Mouse (Mus musculus) midbrain, embryonic 13.5 days (tissue): ENCODE results near the gene Tbc1d22a. TPM values are rescaled to one million over a fixed set of nuclear protein-coding genes. Genes with fewer than 3 reads are reported as not detected.
A peak's percentile ranks its signal among the peaks of the same experiment; 100 is the strongest.

ENCODE experiments used
- ATAC-seq: fragments of 200-750 bp; cut with Nextera tagmentation; 2 replicates; pipeline ENCODE4 v1.8.0; 2017; ENCODE audit warnings: mild to moderate bottlenecking, moderate TSS enrichment, moderate library complexity
- H3K27ac ChIP-seq: fragments of 300-500 bp; sonication (generic); 2 replicates; pipeline ENCODE4 v1.5.1; 2015; ENCODE audit warnings: inconsistent platforms, mild to moderate bottlenecking, moderate library complexity
- H3K27me3 ChIP-seq: fragments of 300-500 bp; sonication (generic); 2 replicates; pipeline ENCODE4 v1.6.1; 2015; ENCODE audit warnings: mild to moderate bottlenecking, inconsistent platforms
- H3K36me3 ChIP-seq: fragments of 300-500 bp; sonication (generic); 2 replicates; pipeline ENCODE4 v1.6.1; 2015; ENCODE audit warnings: mild to moderate bottlenecking, inconsistent platforms
- H3K4me1 ChIP-seq: fragments of 300-500 bp; sonication (generic); replicated peaks from 2 replicates; pipeline ENCODE4 v1.6.1; 2015; ENCODE audit warnings: inconsistent platforms
- H3K4me2 ChIP-seq: fragments of 300-500 bp; sonication (generic); replicated peaks from 2 replicates; pipeline ENCODE4 v1.6.1; 2015; ENCODE audit warnings: moderate library complexity, mild to moderate bottlenecking, inconsistent platforms
- H3K4me3 ChIP-seq: fragments of 300-500 bp; sonication (generic); replicated peaks from 2 replicates; pipeline ENCODE4 v1.5.1; 2015; ENCODE audit warnings: mild to moderate bottlenecking, inconsistent platforms
- H3K9ac ChIP-seq: fragments of 300-500 bp; sonication (generic); replicated peaks from 2 replicates; pipeline ENCODE4 v1.6.1; 2015; ENCODE audit warnings: mild to moderate bottlenecking, inconsistent platforms
- H3K9me3 ChIP-seq: fragments of 300-500 bp; sonication (generic); 2 replicates; pipeline ENCODE4 v1.6.1; 2016; ENCODE audit warnings: mild to moderate bottlenecking, inconsistent platforms
- WGBS: fragments of 180-500 bp; shearing (Covaris S2); methylation state at CpG from one replicate; pipeline ENCODE4 v1.1.7; 2015; 5-methylcytosine and 5-hydroxymethylcytosine counted together
- polyA plus RNA-seq: library from polyadenylated mRNA; unstranded; fragments of >200 nt; fragmentation: Nextera tagmentation; extraction: Ambion mirVana; gene quantifications from 2 replicates; pipeline ENCODE4 v1.2.1, GENCODE M21; 2015

The Tbc1d22a gene
- 13.4 and 13.6 TPM in 2 replicates for polyA plus RNA-seq

- WGBS = under 1% methylated on average over 64 of the region's 64 CpGs
- Histone ChIP-seq H3K36me3 (no peaks in the 10 kb centered on the region), H3K9me3 (no peaks in the 10 kb centered on the region), H3K4me3 (peak within 1 kb of the TSS; percentile 87), H3K4me2 (peak within 1 kb of the TSS; percentile 98), H3K27ac (peak within 1 kb of the TSS; percentile 89), H3K4me1 (peaks cover 29% of the 10 kb centered on the region), H3K9ac (peak within 1 kb of the TSS; percentile 89), H3K27me3 (no peaks in the 10 kb centered on the region)
- peak; percentile 94 for ATAC-seq
Observed at GRCm38 (mm10) chr15:86213753-86214548, at the start of gene Tbc1d22a. Gene Tbc1d22a (plus strand): TSS chr15:86214459.

- Histone ChIP-seq H3K9me3 (no peaks in the 10 kb centered on the region), H3K27ac (no peak overlapping the region), H3K4me2 (no peak overlapping the region), H3K9ac (no peak overlapping the region), H3K36me3 (peaks cover 34% of the 10 kb centered on the region), H3K4me1 (peaks cover 18% of the 10 kb centered on the region), H3K27me3 (no peaks in the 10 kb centered on the region), H3K4me3 (no peak overlapping the region)
- no peak for ATAC-seq
- 81% methylated on average over 21 of the region's 21 CpGs for WGBS
Observed at GRCm38 (mm10) chr15:86164718-86165345, 49.4 kb upstream of the Tbc1d22a start.

- Histone ChIP-seq H3K9ac (no peak overlapping the region), H3K36me3 (peaks cover 33% of the 10 kb centered on the region), H3K27me3 (no peaks in the 10 kb centered on the region), H3K27ac (no peak overlapping the region), H3K4me2 (no peak overlapping the region), H3K9me3 (no peaks in the 10 kb centered on the region), H3K4me3 (no peak overlapping the region), H3K4me1 (peaks cover 18% of the 10 kb centered on the region)
- WGBS = 89% methylated on average over 24 of the region's 24 CpGs
- no peak for ATAC-seq
Observed at GRCm38 (mm10) chr15:86165811-86166590, 48.3 kb upstream of the Tbc1d22a start.

- ATAC-seq = no peak
- peaks cover 18% of the 10 kb centered on the region for H3K4me1 ChIP-seq
- H3K4me3 ChIP-seq = no peak overlapping the region
- no peak overlapping the region for H3K27ac ChIP-seq
- H3K36me3 ChIP-seq = peaks cover 22% of the 10 kb centered on the region
- H3K9ac ChIP-seq = no peak overlapping the region
- 94% methylated on average over 7 of the region's 7 CpGs for WGBS
- no peak overlapping the region for H3K4me2 ChIP-seq
- H3K9me3 ChIP-seq = no peaks in the 10 kb centered on the region
- H3K27me3 ChIP-seq = no peaks in the 10 kb centered on the region
Observed at GRCm38 (mm10) chr15:86167032-86167655, 47.1 kb upstream of the Tbc1d22a start.

GRCm38 (mm10) chr15:86167787-86168504 is 46.3 kb upstream of the Tbc1d22a start:
- Histone ChIP-seq H3K4me1 (peaks cover 21% of the 10 kb centered on the region), H3K9ac (no peak overlapping the region), H3K27me3 (no peaks in the 10 kb centered on the region), H3K36me3 (peaks cover 16% of the 10 kb centered on the region), H3K9me3 (no peaks in the 10 kb centered on the region), H3K27ac (no peak overlapping the region), H3K4me3 (no peak overlapping the region), H3K4me2 (no peak overlapping the region)
- no peak for ATAC-seq
- WGBS = 85% methylated on average over 10 of the region's 10 CpGs

GRCm38 (mm10) chr15:86168505-86168867 is 45.8 kb upstream of the Tbc1d22a start:
- Histone ChIP-seq H3K4me2 (no peak overlapping the region), H3K4me3 (no peak overlapping the region), H3K27me3 (no peaks in the 10 kb centered on the region), H3K4me1 (peaks cover 25% of the 10 kb centered on the region), H3K9me3 (no peaks in the 10 kb centered on the region), H3K27ac (no peak overlapping the region), H3K36me3 (peaks cover 14% of the 10 kb centered on the region), H3K9ac (0 out of 2 replicates have a peak overlapping the region, but pooled peaks have one; percentile 6)
- ATAC-seq = peak; percentile 43
- 21% methylated on average over 7 of the region's 7 CpGs for WGBS

- H3K4me1 ChIP-seq = peaks cover 32% of the 10 kb centered on the region
- H3K4me3 ChIP-seq = no peak overlapping the region
- H3K9ac ChIP-seq = no peak overlapping the region
- WGBS = 81% methylated on average over 12 of the region's 12 CpGs
- H3K27me3 ChIP-seq = no peaks in the 10 kb centered on the region
- H3K9me3 ChIP-seq = no peaks in the 10 kb centered on the region
- H3K36me3 ChIP-seq = peaks cover 8% of the 10 kb centered on the region
- ATAC-seq = 0 out of 2 replicates have a peak, but pooled peaks have one; percentile 12
- H3K27ac ChIP-seq = no peak overlapping the region
- no peak overlapping the region for H3K4me2 ChIP-seq
Observed at GRCm38 (mm10) chr15:86168941-86169816, 45.1 kb upstream of the Tbc1d22a start.

- Histone ChIP-seq H3K27ac (no peak overlapping the region), H3K27me3 (no peaks in the 10 kb centered on the region), H3K4me2 (no peak overlapping the region), H3K36me3 (peaks cover 4% of the 10 kb centered on the region), H3K9ac (no peak overlapping the region), H3K9me3 (no peaks in the 10 kb centered on the region), H3K4me3 (no peak overlapping the region), H3K4me1 (peaks cover 32% of the 10 kb centered on the region)
- WGBS = 91% methylated on average over 4 of the region's 4 CpGs
- ATAC-seq = no peak
Observed at GRCm38 (mm10) chr15:86169817-86170110, 44.5 kb upstream of the Tbc1d22a start.

GRCm38 (mm10) chr15:86171316-86171715 is 42.9 kb upstream of the Tbc1d22a start:
- Histone ChIP-seq H3K4me1 (peaks cover 32% of the 10 kb centered on the region), H3K9me3 (no peaks in the 10 kb centered on the region), H3K36me3 (no peaks in the 10 kb centered on the region), H3K27ac (no peak overlapping the region), H3K4me2 (no peak overlapping the region), H3K4me3 (no peak overlapping the region), H3K9ac (no peak overlapping the region), H3K27me3 (no peaks in the 10 kb centered on the region)
- ATAC-seq = no peak
- WGBS = 80% methylated on average over 12 of the region's 12 CpGs

- Histone ChIP-seq H3K9me3 (no peaks in the 10 kb centered on the region), H3K27ac (no peak overlapping the region), H3K9ac (no peak overlapping the region), H3K4me2 (no peak overlapping the region), H3K27me3 (no peaks in the 10 kb centered on the region), H3K4me3 (no peak overlapping the region), H3K36me3 (no peaks in the 10 kb centered on the region), H3K4me1 (peaks cover 32% of the 10 kb centered on the region)
- 84% methylated on average over 3 of the region's 3 CpGs for WGBS
- ATAC-seq = no peak
Observed at GRCm38 (mm10) chr15:86172124-86172523, 42.1 kb upstream of the Tbc1d22a start.

- Histone ChIP-seq H3K9me3 (no peaks in the 10 kb centered on the region), H3K9ac (no peak overlapping the region), H3K36me3 (no peaks in the 10 kb centered on the region), H3K4me3 (no peak overlapping the region), H3K27ac (no peak overlapping the region), H3K27me3 (no peaks in the 10 kb centered on the region), H3K4me1 (peaks cover 32% of the 10 kb centered on the region), H3K4me2 (no peak overlapping the region)
- no peak for ATAC-seq
- WGBS = 92% methylated on average over 6 of the region's 6 CpGs
Observed at GRCm38 (mm10) chr15:86172526-86172925, 41.7 kb upstream of the Tbc1d22a start.
